Mouse (Mus musculus): Measurements from ENCODE around the gene Ddx19a. TPM values are rescaled to one million over a fixed set of nuclear protein-coding genes. Genes with fewer than 3 reads are reported as not detected.
A peak's percentile ranks its signal among the peaks of the same experiment; 100 is the strongest.
"Not testable (repeated sequence)": the region's sequence is repeated elsewhere in the genome, so short reads cannot be mapped to it uniquely, and the experiment has no call there.

Ddx19a gene
- 10 to 100 TPM; 43.2 to 44.0 TPM for total RNA-seq (2021)

- intact Hi-C loops (cut with DNase I): no loop called here
- peak; percentile 89 for DNase-seq
Measured at GRCm38 (mm10) chr8:110997547-110998531, at the start of gene Ddx19a. Gene Ddx19a, minus strand, starts transcription at chr8:110997800.

DNA sequence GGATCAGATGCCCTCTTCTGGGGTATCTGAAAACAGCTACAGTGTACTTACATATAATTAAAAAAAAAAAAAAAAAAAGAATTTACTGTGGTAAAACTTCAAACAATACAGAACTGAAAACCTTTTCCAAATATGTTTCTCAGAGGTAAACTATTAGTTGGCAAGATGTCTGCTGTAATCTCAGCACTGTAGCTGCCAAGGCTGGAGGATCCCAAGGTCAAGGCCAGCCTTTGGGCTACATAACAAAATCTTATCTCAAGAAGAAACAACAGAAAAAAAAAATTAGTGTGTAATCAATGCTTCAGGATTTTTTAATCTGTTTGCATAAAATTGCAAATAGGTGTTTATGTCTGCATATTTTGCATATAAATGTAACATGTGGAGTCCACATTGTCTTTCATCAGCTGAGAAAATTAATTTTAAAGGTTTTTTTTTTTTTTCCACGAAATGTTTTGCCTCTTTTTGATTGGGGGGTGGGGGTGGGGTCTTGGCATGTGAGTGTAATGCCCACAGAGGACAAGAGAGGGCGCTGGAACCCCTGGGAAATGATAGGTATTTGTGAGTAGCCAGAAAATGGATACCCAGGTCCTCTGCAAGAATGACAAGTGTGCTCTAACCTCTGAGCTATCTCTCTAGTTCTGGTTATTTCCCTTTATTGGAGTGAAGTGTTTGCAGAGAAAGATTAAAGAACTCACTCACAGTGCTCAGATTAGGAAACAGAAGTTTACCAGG, 46.6 kb upstream of the Ddx19a start:
- no peak for DNase-seq
- intact Hi-C loops (cut with DNase I): loop anchor here (5.0 kb wide), 1 partner anchor 143 kb away; no protein-coding TSS in a partner anchor

DNA sequence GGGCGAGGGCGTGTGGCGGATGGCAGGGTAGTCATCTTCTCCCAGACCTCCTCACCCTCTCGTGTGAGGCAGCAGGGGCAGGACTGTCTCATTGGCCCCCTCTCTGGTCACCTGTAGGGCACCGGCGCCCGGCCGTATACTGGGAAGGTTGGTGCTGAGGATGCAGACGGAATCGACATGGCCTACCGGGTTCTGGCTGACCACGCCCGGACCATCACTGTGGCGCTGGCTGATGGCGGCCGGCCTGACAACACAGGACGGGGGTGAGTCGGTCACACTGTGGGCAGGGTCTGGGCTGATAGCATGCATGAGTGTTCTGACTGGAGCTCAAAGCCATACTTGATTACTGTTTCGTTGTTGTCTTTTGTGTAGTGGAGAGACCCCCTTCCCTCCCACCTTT, 44.9 kb upstream of the Ddx19a start:
- intact Hi-C loops (cut with DNase I): loop anchor here (5.0 kb wide), 1 partner anchor 145 kb away; no protein-coding TSS in a partner anchor
- DNase-seq: no peak

GRCm38 (mm10) chr8:111036591-111036990, 39.0 kb upstream of the Ddx19a start:
- intact Hi-C loops (cut with DNase I): no loop called here
- DNase-seq: no peak

- DNase-seq: peak; percentile 19
- intact Hi-C loops (cut with DNase I): no loop called here
Measured at GRCm38 (mm10) chr8:111034276-111034675, 36.7 kb upstream of the Ddx19a start.

DNA sequence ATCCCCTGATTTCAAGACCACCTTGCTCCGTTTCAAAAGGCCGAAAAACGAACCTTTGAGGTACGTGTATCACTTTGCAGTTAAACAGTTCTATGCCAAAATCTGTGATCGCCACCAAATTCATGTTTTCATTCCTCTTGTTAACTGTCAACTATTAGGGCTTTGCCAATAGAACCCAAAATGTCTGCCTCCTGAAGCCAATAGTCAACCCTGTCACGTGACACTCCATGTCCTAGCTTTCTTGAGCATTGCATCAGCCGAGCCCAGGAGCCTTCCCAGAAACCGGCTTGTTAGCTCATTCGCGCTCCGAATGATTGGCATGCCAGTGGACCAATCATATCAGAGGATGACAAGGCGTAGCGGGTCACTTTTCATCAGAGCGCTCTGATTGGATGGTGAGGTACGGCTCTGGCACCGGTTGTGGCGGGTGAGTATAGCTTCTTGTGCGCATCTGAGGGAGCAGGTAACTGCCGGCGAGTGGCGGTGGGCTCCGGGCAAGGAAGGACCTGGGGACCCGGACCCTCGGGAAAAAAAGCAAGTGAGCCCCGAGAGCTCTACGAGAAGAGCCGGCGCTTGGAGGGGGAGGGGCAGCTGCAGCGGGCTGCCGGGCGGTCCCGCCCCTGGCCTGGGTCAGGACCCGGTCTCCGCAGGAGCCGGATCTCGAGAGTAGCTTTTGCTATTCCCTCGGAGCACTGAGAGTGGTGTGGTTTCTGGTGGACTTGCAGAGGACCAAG, 36.0 kb upstream of the Ddx19a start:
- intact Hi-C loops (cut with DNase I): no loop called here
- DNase-seq: peak; percentile 99

GRCm38 (mm10) chr8:111032916-111033315, 35.3 kb upstream of the Ddx19a start, which contains the start of gene Aars:
Gene Aars, plus strand, starts transcription at chr8:111033144.
- DNase-seq: no peak
- intact Hi-C loops (cut with DNase I): no loop called here

- intact Hi-C loops (cut with DNase I): no loop called here
- DNase-seq: no peak
Measured at GRCm38 (mm10) chr8:111031572-111031971, 34.0 kb upstream of the Ddx19a start, which contains the start of gene Ddx19b. Gene Ddx19b, minus strand, starts transcription at chr8:111031751.

DNA sequence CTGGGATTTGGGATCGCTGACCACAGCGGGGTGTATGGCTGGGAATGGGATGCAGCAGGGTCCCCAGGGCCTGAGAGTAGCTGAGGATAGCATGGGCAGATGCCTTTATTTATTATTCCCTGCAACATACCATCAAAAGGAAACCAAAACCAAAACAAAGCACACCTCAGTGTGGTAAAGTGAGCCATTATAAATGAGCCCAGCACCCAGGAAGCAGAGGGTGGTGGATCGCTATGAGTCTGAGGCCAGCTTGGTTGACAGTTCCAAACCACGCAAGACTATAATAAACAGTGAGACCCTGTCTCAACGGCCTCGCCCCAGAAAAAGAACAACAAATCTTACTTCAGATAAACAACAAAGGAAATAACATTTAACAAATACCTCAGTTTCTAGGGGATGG, 32.4 kb upstream of the Ddx19a start:
- intact Hi-C loops (cut with DNase I): no loop called here
- no peak for DNase-seq

GRCm38 (mm10) chr8:111029589-111029988, 32.0 kb upstream of the Ddx19a start:
- no peak for DNase-seq
- intact Hi-C loops (cut with DNase I): no loop called here

- peak; percentile 87 for DNase-seq
- intact Hi-C loops (cut with DNase I): no loop called here
Measured at GRCm38 (mm10) chr8:111027391-111027937, 29.9 kb upstream of the Ddx19a start.

- intact Hi-C loops (cut with DNase I): not testable (repeated sequence)
Measured at GRCm38 (mm10) chr8:111026609-111027008, 29.0 kb upstream of the Ddx19a start.

GRCm38 (mm10) chr8:111010230-111010991, 12.8 kb upstream of the Ddx19a start:
- DNase-seq; intact Hi-C loops (cut with DNase I): not testable (repeated sequence)

More at GRCm38 (mm10) chr8:111026609-111027008, 29.0 kb upstream of the Ddx19a start:
- DNase-seq: not testable (repeated sequence)

- intact Hi-C loops (cut with DNase I): no loop called here
Measured at GRCm38 (mm10) chr8:110996641-110997430, 764 bp downstream of the Ddx19a start.

GRCm38 (mm10) chr8:110990017-110990416, 7.6 kb downstream of the Ddx19a start:
- no peak for DNase-seq
- intact Hi-C loops (cut with DNase I): no loop called here

More at GRCm38 (mm10) chr8:110996641-110997430, 764 bp downstream of the Ddx19a start:
- no peak for DNase-seq

- no peak for DNase-seq
- intact Hi-C loops (cut with DNase I): loop anchor here (10.0 kb wide), 1 partner anchor 133 kb away; no protein-coding TSS in a partner anchor
Measured at GRCm38 (mm10) chr8:110987805-110988744, 9.5 kb downstream of the Ddx19a start.

- intact Hi-C loops (cut with DNase I): loop anchor here (10.0 kb wide), 1 partner anchor 127 kb away; no protein-coding TSS in a partner anchor
- DNase-seq: no peak
Measured at GRCm38 (mm10) chr8:110981304-110981703, 16.3 kb downstream of the Ddx19a start.

Data from left cerebral cortex, postnatal 4 days (tissue).